Mouse (Mus musculus) ES-Bruce4 (cell line): ENCODE measurements at regions not wholly inside any gene's neighbourhood (a gene's known extent, or its start where the extent isn't known, plus 50 kb on each side); places are given as distances from the start of the nearest gene placed in this dataset.
"Not testable (repeated sequence)": the region's sequence is repeated elsewhere in the genome, so short reads cannot be mapped to it uniquely, and the experiment has no call there.

Experiments
- H3K27ac ChIP-seq: 2 replicates; pipeline ENCODE4 v1.5.1; 2012; ENCODE audit warnings: low read length, inconsistent platforms; ENCODE audit not compliant: insufficient read depth
- H3K27me3 ChIP-seq: 2 replicates; pipeline ENCODE4 v1.6.1; 2012; ENCODE audit warnings: mild to moderate bottlenecking, low read length, inconsistent platforms; ENCODE audit not compliant: control insufficient read depth, poor library complexity, insufficient read depth, severe bottlenecking
- H3K36me3 ChIP-seq: 2 replicates; pipeline ENCODE4 v1.6.1; 2012; ENCODE audit warnings: inconsistent platforms, mild to moderate bottlenecking, low read length, moderate library complexity; ENCODE audit not compliant: control insufficient read depth, poor library complexity, insufficient read depth, severe bottlenecking
- H3K4me1 ChIP-seq: one replicate; pipeline ENCODE4 v1.8.1; 2011; ENCODE audit warnings: low read length; ENCODE audit not compliant: control insufficient read depth, insufficient read depth
- H3K4me3 ChIP-seq: 2 replicates; pipeline ENCODE4 v1.5.1; 2011; ENCODE audit warnings: low read depth, mild to moderate bottlenecking, low read length
- H3K9ac ChIP-seq: 2 replicates; pipeline ENCODE4 v1.6.1; 2012; ENCODE audit warnings: low read depth, mild to moderate bottlenecking, inconsistent platforms; ENCODE audit not compliant: poor library complexity, severe bottlenecking
- H3K9me3 ChIP-seq: replicated peaks from 2 replicates; pipeline ENCODE4 v1.6.1; 2012; ENCODE audit warnings: mild to moderate bottlenecking, low read length, inconsistent platforms; ENCODE audit not compliant: control insufficient read depth, poor library complexity, insufficient read depth, severe bottlenecking
- EP300 ChIP-seq: IDR thresholded peaks from 2 replicates; pipeline ENCODE4 v1.6.1; 2011; ENCODE audit warnings: low read depth, low read length; ENCODE audit not compliant: insufficient read depth

DNA sequence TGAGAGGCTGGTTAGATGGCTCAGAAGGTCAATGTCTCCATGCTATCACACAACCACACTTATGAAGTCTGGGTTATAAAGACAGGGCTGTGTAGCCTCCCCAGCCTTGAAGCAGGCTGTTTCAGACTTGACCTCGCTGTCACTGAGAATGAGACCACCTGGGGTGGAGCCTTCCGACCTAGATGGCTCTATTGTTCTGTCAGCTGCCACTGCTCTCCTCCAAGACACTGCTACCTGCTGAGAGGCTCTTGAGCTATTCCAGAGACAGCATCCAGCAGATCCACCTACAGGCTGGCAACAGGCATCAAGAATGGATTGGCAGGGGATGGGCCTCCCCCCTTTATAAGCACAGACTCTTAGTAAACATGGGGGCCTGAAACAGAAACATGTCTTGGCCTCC is 54.1 kb upstream of the Gabrg1 start:
- not testable (repeated sequence) for H3K9ac ChIP-seq, H3K4me1 ChIP-seq, H3K36me3 ChIP-seq, H3K27me3 ChIP-seq, H3K27ac ChIP-seq, H3K4me3 ChIP-seq, H3K9me3 ChIP-seq
- peak; percentile 64 for TF ChIP-seq EP300
